Mouse (Mus musculus) megakaryocyte, embryonic 14.5 days (primary cell): ENCODE results near the gene Tap1. TPM values are rescaled to one million over a fixed set of nuclear protein-coding genes. Genes with fewer than 3 reads are reported as not detected.

Source experiments
- H3K27me3 ChIP-seq: replicated peaks from 2 replicates; pipeline ENCODE3; 2012; ENCODE audit warnings: inconsistent platforms
- H3K36me3 ChIP-seq: replicated peaks from 2 replicates; pipeline ENCODE3; 2012; ENCODE audit warnings: low read length, inconsistent platforms, mixed read lengths
- H3K4me1 ChIP-seq: 2 replicates; pipeline ENCODE4 v1.6.1; 2012; ENCODE audit warnings: inconsistent platforms
- H3K4me3 ChIP-seq: replicated peaks from 2 replicates; pipeline ENCODE3; 2012; ENCODE audit warnings: moderate library complexity, mild to moderate bottlenecking, inconsistent platforms
- H3K9me3 ChIP-seq: 2 replicates; pipeline ENCODE4 v1.6.1; 2012; ENCODE audit warnings: inconsistent platforms
- FLI1 ChIP-seq: IDR thresholded peaks from 2 replicates; pipeline ENCODE4 v1.6.1; 2012; ENCODE audit warnings: low read length, inconsistent platforms, mixed read lengths
- GATA1 ChIP-seq: IDR thresholded peaks from 3 replicates; pipeline ENCODE4 v1.6.1; 2012; ENCODE audit warnings: mixed read lengths, low read length, inconsistent platforms, borderline replicate concordance
- polyA plus RNA-seq: library from polyadenylated mRNA; stranded (reverse); fragments of >175 nt; gene quantifications from 2 replicates; pipeline ENCODE4 v1.2.3, GENCODE M21; 2012; ENCODE audit warnings: low replicate concordance; ENCODE audit not compliant: insufficient read depth

Tap1 gene
- polyA plus RNA-seq, 1 experiment = 27.1 TPM

GRCm38 (mm10) chr17:34193468-34193867, 6.1 kb downstream of the Tap1 start:
- H3K4me3 ChIP-seq = no peak overlapping the region
- H3K9me3 ChIP-seq = no peaks in the 10 kb centered on the region
- TF ChIP-seq FLI1 (no peak), GATA1 (no peak)
- peaks cover 72% of the 10 kb centered on the region for H3K4me1 ChIP-seq
- peaks cover 81% of the 10 kb centered on the region for H3K36me3 ChIP-seq
- no peaks in the 10 kb centered on the region for H3K27me3 ChIP-seq

GRCm38 (mm10) chr17:34194723-34195122, 7.4 kb downstream of the Tap1 start:
- H3K4me1 ChIP-seq = peaks cover 72% of the 10 kb centered on the region
- no peak for TF ChIP-seq FLI1
- TF ChIP-seq GATA1 = no peak
- H3K4me3 ChIP-seq = no peak overlapping the region
- H3K27me3 ChIP-seq = no peaks in the 10 kb centered on the region
- H3K9me3 ChIP-seq = no peaks in the 10 kb centered on the region
- H3K36me3 ChIP-seq = peaks cover 71% of the 10 kb centered on the region

- TF ChIP-seq GATA1 = no peak
- no peak for TF ChIP-seq FLI1
- Histone ChIP-seq H3K4me3 (peak overlapping the region; percentile 11), H3K27me3 (no peaks in the 10 kb centered on the region), H3K9me3 (no peaks in the 10 kb centered on the region), H3K36me3 (peaks cover 69% of the 10 kb centered on the region), H3K4me1 (peaks cover 67% of the 10 kb centered on the region)
Observed at GRCm38 (mm10) chr17:34196491-34196890, 9.1 kb downstream of the Tap1 start.

GRCm38 (mm10) chr17:34196941-34197894, 9.9 kb downstream of the Tap1 start, which contains the start of gene Psmb8:
Gene Psmb8, plus strand, starts transcription at chr17:34197721.
- Histone ChIP-seq H3K27me3 (no peaks in the 10 kb centered on the region), H3K36me3 (peaks cover 65% of the 10 kb centered on the region), H3K9me3 (no peaks in the 10 kb centered on the region), H3K4me1 (peaks cover 66% of the 10 kb centered on the region), H3K4me3 (peak within 1 kb of the TSS; percentile 98)
- TF ChIP-seq FLI1 = no peak
- no peak for TF ChIP-seq GATA1

- H3K9me3 ChIP-seq = no peaks in the 10 kb centered on the region
- H3K4me3 ChIP-seq = peak overlapping the region; percentile 98
- H3K36me3 ChIP-seq = peaks cover 57% of the 10 kb centered on the region
- no peak for TF ChIP-seq FLI1
- TF ChIP-seq GATA1 = no peak
- H3K27me3 ChIP-seq = peaks cover 3% of the 10 kb centered on the region
- peaks cover 66% of the 10 kb centered on the region for H3K4me1 ChIP-seq
Observed at GRCm38 (mm10) chr17:34197904-34198520, 10.7 kb downstream of the Tap1 start.

GRCm38 (mm10) chr17:34198521-34198912, 11.2 kb downstream of the Tap1 start:
- peaks cover 71% of the 10 kb centered on the region for H3K4me1 ChIP-seq
- H3K36me3 ChIP-seq = peaks cover 52% of the 10 kb centered on the region
- peaks cover 4% of the 10 kb centered on the region for H3K27me3 ChIP-seq
- no peak for TF ChIP-seq GATA1
- no peak for TF ChIP-seq FLI1
- peak overlapping the region; percentile 98 for H3K4me3 ChIP-seq
- no peaks in the 10 kb centered on the region for H3K9me3 ChIP-seq

GRCm38 (mm10) chr17:34199050-34199619, 11.8 kb downstream of the Tap1 start:
- peaks cover 46% of the 10 kb centered on the region for H3K36me3 ChIP-seq
- H3K4me1 ChIP-seq = peaks cover 75% of the 10 kb centered on the region
- peaks cover 4% of the 10 kb centered on the region for H3K27me3 ChIP-seq
- TF ChIP-seq GATA1 (no peak), FLI1 (no peak)
- no peaks in the 10 kb centered on the region for H3K9me3 ChIP-seq
- H3K4me3 ChIP-seq = peak overlapping the region; percentile 98

- Histone ChIP-seq H3K36me3 (peaks cover 37% of the 10 kb centered on the region), H3K27me3 (peaks cover 4% of the 10 kb centered on the region)
Observed at GRCm38 (mm10) chr17:34200047-34200446, 12.7 kb downstream of the Tap1 start.

GRCm38 (mm10) chr17:34200772-34201505, 13.6 kb downstream of the Tap1 start:
- Histone ChIP-seq H3K36me3 (peaks cover 34% of the 10 kb centered on the region), H3K9me3 (no peaks in the 10 kb centered on the region), H3K4me1 (peaks cover 76% of the 10 kb centered on the region), H3K27me3 (peaks cover 4% of the 10 kb centered on the region), H3K4me3 (no peak overlapping the region)
- TF ChIP-seq FLI1 = no peak
- TF ChIP-seq GATA1 = no peak

More at GRCm38 (mm10) chr17:34200047-34200446, 12.7 kb downstream of the Tap1 start:
- no peak for TF ChIP-seq GATA1
- no peak for TF ChIP-seq FLI1
- Histone ChIP-seq H3K4me1 (peaks cover 68% of the 10 kb centered on the region), H3K4me3 (no peak overlapping the region), H3K9me3 (no peaks in the 10 kb centered on the region)
